Mouse (Mus musculus) kidney, postnatal 36 days (tissue): Measurements from ENCODE around the gene Mpzl2.
A peak's percentile ranks its signal among the peaks of the same experiment; 100 is the strongest.
"Not testable (repeated sequence)": the region's sequence is repeated elsewhere in the genome, so short reads cannot be mapped to it uniquely, and the experiment has no call there.

Source experiments
- DNase-seq, 2 experiments: peaks; one replicate each; pipeline ENCODE4 v3.0.0; 2021 to 2022; ENCODE audit warnings: mixed read lengths in 2 of 2

Gene Mpzl2

DNA sequence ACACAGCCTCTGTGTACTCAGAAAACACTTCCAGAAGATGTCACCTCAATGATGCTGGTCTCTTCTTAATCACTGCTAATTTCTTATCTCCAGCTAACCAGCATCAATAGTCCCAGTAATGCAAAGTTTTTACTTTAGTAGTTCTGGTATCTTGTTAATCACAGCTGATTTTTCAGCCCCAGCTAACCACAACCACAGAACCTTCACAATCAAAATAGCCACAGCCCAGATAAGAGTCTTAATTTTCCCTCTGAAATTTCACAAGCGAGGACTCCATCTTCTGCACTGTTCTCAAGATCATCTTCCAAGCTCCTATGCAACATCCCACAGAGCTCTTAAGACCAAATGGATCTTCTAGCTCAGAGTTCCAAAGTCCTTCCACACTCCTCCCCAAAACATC is 1.8 kb upstream of the Mpzl2 start:
- DNase-seq, result not testable (repeated sequence)

DNA sequence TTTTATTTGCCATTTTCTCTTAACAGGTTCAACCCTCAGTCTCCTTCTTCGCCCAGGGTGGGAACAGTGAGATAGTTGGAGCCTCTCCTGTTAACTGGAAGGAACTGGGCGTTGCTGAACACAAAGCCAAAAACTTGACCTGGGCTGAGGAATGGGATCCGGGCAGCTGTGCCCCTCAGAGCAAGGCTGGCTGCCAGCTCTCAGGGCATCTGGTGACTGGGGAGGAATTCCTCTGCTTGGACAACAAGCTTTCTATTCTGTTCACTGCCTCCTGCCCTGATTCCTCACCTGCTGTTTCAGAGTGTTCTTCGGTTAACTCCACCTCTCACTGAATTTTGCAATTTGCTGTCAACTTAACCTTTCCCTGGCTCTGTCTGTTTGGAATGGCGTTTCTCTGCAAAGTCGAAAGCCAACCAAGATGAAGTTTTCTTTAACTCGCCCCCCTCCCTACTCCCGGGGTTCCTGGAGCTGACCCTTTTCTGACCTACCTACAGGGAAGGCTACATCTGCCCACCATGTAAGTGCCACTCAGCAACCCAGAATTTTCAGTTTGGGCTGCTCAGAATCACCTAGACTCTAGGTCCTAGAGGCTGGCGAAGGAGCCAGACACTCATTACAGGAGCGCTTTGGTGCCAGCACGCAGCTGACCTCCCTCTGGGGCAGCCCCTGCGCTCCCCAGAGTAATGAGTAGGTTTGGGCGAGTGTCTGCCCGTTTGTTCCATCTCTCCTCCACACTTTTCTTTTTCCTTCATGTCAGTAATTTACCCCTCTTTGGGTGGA is 657 bp downstream of the Mpzl2 start:
- DNase-seq, result peak; percentile 49 to 50

DNA sequence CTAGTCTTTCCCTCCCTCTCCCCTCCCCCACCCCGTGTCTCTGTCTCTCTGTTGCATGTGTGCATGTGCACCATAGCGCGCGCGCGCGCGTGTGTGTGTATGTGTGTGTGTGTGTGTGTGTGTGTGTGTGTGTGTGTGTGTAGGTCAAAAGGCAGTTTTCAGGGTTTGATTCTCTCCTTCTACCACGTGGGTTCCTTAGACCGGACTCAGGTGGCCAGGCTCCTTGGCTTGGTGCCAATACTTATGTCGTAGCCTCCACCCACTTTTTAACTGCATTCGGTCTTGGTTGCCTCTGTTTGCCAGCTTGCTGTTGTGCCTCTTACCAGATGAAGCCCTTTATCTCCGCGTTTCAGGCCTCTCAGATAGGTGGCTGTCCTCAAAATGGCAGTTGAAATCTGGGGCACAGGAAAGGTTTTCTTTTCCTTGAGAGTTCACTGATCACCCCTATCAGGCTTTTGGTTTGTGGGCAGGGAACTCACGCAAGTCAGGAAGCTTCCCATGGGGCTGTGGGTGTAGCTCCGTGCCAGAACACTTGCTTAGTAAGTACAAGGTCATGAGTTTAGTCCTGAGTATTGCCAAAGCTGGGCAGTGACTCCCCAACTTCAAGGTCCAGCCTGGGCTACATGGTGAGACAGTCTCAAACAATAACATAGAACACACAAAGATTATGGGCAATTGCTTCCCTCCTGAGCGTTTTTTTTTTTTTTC is 1.7 kb downstream of the Mpzl2 start:
- peak; percentile 62 to 72 for DNase-seq

DNA sequence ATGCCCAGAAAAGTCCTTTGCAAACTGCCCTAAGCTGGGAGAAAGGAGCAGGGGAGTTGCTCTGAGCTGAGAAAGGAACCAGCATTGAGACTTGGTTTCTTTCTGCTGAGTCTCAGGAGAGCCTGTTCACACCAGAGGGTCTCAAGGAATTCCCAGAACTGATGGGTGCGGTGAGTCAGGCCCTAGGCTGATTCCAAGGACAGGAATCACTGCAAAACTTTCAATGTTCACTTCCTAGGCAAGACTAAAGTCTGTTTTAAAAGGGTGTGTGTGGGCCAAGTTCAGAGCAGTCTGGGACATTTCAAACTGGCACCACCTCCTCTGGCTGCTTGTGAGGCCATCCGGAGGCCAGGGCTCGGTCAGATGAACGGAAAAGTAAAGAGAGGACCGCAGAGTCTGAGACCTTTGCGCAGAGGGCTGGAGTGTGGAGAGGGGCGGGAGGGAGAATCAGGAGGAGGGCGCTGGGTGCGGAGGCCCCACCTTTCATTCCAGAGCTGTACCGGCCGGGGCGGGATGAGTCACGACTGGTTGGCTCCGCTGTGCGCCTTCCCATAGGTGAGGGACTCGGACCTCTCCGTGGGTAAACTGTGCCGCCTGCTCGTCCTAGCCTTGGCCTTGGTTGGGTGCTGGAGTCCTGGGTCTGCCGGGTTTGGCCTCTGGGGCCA is 2.6 kb downstream of the Mpzl2 start:
- peak; percentile 86 to 91 for DNase-seq

DNA sequence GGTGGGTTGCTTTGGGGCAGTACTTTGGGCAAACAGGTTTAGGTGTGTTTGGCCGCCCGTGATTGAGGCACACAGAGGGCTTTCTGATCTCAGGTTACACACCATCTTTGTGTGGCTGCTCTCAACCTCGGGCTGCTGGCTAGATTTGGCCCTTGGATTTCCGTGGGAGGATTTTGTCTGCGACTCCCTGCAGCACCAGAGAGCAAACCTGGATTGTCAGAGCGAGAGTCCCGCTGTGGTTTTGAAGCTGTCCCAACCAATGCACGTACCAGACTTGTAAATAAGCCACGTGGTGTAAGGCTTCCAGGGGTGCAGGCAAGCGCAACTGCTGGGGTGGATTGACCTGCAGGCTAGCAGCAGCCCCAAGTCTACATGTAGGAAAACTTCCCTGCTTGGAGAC is 3.3 kb downstream of the Mpzl2 start:
- DNase-seq, result peak; percentile 63 to 72

DNA sequence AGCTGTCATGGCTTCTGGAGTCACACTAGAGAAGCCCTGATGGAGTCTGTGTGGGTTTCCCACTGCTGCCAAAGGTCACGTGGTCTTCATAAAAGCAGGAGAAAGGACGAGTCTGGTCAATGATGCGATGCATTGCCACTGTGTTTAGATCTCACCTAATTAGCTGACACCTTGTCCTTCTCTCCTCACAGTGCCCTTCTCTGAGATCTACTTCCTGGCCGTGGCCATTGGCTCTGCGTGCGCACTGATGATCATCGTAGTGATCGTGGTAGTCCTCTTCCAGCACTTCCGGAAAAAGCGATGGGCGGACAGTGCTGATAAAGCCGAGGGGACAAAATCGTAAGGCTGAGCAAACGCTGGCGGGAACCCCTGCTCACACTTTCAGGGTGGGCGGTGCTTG is 7.4 kb downstream of the Mpzl2 start:
- DNase-seq, result no peak

DNA sequence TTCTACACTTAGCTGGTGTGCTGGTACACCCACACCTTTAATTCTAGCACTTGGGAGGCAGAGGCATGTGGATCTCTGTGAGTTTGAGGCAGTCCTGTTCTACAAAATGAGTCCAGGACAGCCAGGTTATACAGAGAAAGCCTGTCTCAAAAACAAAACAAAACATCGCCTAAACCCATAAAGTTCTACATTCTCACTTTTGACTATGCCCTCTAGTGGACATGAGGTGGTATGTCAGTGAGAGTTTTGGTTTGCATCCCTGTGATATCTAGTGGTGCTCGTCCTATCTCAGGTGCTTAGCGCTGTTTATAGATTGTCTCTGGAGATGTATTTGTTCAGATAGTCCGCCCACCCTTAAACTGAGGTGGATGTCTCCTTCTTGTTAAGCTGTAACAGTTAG is 8.9 kb downstream of the Mpzl2 start:
- DNase-seq, result peak; percentile 19 to 25

DNA sequence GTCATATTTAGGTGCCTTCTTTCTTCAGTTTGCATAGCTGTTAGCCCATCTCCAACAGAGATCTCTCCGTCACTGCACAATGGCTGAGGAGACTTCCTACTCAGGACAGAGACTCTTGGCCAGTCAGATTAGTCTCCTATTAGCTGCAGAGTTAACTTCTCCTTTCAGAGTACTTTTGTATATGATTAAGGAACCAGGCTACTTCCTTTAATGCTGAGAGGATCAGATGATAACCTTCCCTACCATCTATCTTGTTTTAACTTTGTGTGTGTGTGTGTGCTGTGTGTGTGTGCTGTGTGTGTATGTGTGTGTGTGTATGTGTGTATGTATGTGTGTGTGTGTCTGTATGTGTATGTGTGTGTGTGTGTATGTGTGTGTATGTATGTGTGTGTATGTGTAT is 10.1 kb downstream of the Mpzl2 start:
- DNase-seq, result no peak

DNA sequence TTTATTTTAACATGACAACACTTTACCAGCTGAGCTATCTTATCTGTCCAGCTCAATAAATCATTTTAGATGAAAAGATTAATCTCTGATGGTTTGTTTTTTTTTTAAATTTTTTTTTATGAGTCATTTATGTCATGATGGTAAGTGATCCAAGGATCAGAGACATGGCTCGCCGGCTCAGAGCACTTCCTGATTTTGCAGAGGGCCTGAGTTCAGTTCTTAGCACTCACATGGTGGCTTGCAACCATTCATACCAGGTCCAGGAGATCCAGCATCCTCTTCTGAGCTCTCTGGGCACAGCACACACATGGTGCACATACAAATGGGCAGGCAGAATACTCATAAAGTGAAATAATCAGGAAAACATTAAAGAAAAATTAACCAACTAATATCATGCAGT is 10.7 kb downstream of the Mpzl2 start:
- DNase-seq, result no peak

DNA sequence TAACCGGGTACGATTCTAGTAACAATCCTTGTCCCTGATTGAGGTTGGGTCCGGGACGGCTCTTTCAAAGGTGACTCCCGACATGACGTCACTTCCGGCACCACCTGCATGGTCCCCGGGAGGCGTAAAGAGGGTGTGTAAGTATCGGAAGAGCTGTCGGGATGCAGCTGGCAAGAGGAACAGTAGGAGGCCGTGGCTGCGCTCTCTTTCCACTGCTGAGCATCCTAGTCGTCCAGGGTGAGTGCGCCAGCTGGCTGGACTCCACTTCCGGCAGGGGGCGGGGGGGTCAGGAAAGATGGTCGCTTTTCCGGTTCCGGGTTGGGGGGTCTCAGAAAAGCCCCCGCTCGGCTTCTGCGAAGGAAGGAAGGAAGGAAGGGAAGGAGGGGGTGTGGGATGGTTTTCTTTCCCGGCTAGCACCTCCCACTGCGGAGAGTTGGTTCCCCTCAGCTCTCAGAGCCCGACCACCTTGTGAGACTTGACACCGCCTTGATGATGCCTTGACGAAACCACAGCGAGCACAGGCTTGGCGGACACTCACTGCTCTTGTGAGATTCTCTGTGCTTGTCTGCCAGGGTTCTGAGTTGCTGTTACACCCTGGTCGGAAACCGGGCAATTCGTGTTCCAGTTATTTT is 15.6 kb downstream of the Mpzl2 start, which contains the start of gene Mpzl3:
Gene Mpzl3 (plus strand): TSS at position 105 of the 632 bp plus-strand sequence.
- DNase-seq, result peak; percentile 84 to 91

DNA sequence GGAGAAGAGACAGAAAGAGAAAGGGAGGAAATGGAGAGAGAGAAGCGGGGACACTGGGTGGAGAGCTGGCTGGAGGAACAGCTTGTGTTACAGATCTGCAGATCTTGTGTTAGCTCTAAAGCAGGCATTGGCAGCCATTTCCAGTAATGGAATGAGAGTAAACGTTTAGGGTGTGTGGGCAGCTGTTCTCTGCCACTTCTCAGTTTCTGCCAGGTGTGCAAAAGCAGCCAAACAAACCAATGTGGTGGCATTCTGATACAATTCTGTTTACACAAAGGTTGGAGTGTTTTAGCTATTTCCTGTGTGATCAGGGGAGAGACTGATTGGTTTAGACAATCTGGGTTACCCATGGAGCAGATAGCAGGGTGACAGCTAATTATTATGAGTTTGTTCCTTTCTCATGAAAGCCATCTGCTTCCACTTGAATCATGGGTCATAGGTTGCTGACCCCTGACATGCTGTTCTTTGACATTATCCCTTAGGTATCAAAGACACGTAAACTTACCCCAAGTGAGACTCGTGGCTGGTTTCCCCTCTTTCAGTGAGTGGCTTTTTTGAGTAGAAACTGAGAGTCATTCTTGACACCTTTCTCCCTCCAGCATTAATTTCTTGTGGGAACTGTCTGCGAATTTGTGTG is 18.8 kb downstream of the Mpzl2 start:
- no peak for DNase-seq

DNA sequence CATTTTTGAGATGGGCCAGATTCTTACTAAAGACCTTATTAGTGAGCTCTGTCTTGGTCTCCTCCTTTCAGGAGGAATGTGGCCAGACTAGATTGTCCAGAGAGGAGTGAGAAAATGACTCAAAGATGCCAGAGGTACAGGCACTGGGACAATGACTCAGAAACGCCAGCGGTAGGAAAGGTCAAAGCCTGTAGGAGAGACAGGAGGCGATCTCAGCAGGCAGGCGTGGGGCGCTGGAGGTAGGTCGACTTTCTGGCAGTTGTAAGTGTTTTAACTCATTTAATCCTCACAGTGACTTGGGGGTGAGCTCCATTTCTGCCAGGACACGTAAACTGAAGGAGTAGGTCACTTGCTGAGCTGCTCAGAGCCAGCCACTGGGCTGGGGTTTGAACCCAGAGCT is 20.6 kb downstream of the Mpzl2 start:
- no peak for DNase-seq

DNA sequence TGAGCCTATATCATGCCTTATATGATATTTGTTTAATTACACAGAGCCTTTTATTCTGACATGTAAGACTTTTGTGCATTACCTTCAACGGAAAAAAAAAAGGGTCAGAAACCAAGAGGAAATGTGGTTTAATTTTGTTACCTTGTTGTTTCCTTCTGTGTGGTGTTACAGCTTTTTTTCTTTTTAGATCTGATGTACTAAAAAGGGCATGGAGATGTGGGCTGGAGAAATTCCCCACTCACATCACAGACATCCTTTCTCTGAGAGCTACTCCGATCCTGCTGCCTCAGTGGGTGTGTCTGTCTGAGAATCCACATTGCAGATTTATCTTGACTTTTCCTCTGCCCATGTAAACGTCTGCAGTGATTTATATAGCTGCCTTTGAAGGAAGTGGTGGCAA is 23.1 kb downstream of the Mpzl2 start:
- DNase-seq, result no peak

DNA sequence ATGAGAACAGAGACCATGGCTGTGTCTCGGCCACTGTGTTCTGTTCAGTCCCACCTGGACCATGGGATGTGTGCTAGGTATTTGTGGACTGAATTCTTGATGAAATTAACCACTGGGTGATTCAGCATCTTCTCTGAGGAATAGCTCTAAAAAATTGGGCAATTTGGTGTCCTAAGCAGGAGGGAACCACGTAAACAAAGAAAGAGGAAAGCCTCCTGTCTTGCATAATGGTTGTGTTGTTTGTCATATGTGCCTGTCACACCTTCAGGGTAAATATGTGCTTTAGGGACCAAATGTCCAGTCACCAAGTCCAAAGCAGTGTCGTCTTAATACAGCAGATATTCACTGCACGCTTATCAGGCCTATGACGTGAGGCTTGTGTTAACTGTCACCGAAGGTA is 24.8 kb downstream of the Mpzl2 start:
- no peak for DNase-seq

DNA sequence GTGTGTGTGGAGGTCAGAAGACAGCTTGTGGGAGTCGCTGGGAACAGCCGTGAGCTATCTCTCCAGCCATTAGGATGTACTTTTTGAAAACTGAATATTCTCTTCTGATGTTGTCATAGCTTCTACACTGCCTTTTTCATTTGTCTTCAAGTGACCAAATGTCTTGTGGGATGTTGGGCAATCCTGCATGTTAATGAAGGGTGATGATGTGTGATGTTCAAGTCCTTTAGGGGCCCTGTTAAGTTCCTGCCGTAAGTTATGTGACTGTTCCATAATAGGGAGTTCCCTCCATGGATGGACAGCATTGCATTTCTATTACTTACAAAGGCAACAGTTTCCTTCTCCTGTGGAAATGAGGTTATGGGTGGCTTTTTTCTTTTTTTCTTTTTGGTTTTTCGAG is 27.1 kb downstream of the Mpzl2 start:
- DNase-seq, result no peak

DNA sequence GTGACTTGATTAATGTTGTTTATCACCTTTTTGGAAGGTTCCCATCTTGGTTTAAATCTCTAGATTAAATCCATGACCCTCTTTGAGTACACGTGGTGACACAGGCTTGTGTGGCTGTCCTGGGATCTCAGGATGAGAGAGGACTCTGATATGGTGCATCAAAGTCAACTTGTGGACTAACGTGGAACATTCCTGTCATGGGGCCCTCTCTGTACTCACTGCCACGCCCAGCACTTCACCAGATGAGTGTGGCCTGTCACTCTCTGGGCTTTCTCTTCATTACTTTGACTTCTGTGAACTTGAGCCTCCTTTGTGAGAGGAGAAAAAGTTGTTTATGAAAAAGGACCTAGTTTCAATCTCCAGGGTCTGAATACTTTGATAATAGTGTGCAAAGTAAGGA is 32.2 kb downstream of the Mpzl2 start:
- no peak for DNase-seq

DNA sequence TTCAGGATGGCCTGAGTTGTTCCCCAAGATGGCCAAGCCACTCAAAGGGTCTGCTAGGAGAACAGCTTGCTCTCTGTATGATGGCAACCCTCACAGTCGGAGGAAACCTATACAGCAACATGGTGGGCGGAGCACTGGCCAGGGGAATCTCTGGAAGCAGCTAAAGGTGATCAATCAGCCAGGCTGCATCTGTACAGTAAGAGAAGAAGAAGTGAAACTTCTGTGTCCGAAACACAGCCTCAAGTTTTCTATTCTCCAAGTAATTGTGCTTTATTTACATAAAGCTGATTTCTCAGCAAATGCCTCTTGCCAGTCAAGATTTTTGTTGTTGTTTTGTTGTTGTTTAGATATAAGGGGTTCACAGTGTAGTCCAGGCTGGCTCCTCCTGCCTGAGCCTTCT is 38.3 kb downstream of the Mpzl2 start:
- no peak for DNase-seq

DNA sequence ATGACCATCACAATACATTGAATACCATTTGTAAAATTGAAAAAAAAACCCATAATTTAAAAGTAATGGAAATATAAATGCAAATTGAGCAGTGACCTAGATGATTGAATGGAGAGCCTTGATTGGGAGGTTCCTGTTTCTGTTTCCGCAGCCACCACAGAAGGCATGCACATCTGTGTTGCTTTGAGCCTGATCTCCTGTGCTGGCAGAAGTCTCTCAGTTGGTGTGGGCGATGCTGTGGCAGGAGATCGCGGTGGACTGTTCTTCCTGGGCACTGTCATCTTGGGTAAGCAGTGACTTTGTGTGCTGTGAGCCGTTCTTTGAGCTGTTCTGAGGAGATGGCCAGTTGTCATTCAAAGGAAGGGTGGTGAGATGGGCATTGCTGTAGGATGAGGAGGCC is 39.4 kb downstream of the Mpzl2 start, which contains the start of gene Jaml:
Gene Jaml (plus strand): TSS at position 173 of the 400 bp plus-strand sequence.
- no peak for DNase-seq

DNA sequence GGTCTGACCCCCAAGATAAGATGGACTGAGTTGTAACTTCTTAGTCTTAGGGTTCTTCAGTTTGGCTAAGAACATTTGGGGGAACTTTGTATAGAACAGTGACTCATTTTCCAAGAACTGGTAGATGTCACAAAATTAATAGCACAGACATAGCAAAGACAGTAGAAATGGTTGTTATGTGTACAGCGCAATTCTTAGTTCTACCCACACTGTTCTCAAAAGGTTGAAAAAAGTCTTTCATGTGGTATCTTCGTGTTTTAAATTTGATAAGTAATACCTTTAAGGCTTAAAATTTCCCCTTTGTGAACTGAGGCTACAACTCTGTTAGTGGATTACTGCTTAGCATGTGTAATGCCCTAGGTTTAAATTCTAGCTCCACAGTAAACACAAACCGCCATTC is 43.5 kb downstream of the Mpzl2 start:
- no peak for DNase-seq

DNA sequence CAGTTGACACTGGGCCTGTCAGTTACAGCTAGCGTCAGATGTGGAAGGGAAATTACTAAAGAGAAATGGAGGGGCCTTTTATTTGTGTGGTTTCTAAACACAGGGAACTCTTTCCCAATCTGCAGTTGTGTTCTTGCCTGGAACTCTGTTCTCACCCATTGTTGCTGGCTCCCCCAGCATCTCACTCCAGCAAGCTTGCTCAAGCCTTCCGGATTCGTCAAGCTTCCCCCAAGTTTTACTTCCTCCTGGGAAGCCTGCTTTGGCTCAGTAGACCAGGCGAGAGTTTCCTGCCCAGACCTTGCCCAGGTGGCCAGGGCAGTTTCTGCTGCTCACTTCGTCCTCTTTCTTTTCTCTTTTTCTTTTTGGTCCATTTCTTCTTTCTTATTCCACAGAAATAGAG is 45.0 kb downstream of the Mpzl2 start:
- DNase-seq, result no peak

DNA sequence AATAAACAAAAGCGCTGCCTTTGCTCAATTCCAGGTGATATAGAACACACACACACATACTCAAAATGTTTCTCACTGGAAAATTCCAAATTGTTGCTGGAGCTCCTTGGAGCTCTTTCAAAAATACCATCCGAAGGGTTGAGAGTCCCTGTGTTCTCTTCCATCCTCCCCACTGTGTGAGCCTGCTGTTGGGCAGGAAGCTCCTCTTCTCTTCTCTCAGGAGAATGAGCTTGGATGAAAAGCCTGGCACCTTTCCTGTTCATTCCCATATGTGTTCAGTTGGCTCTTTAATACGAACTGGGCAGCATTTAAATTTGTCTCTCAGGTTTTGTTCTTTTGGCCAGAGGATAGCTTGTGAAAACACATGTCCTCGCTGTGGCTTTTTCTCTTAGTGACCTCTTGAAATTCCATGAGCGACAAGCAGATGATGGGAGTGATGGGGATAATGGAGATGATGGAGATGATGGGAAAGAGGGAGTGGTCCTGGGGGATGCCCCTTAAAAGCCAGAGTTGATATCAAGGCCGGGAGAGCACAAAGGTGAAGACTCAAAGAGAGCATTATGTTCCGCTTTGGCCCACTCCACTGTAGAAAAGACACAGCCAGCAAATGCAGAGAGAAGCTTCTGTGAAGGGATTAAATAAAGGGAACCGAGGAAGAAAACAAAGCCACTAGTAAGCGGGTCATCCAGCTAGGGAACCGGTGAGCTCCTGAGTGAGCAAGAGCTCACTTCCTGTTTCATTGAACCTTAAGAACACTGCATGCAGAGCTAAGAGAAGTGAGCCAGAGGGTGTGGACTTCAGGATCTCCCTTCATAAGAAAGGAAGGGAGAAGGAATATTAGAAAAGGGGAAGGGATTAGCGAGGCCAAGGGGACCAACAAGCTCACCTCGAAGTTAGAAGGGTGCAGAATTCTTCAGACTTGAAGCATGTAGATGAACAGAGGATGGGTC is 46.4 kb downstream of the Mpzl2 start:
- DNase-seq, result no peak

DNA sequence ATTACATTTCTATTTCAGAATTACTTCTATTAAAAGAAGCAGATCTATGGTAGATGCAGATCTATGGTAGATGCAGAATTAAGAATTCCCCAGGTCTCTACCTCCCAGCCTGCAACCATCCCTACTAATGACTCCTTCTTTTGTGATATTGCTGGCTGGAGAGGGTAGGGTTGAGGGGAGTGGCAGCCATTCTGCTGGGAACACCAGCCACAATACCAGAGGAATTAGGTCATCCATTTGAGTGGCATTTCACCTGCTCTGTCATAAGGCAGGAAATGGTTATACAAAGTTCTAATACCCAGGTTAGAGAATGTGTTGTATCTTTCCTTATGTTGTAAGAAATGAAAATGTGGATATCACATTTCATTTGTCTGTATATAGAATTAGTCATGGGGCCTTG is 48.4 kb downstream of the Mpzl2 start:
- DNase-seq, result no peak
